Mouse (Mus musculus) spleen, adult 2 months (tissue): Measurements from ENCODE around the gene Ldhal6b.

Source experiments
- CTCF ChIP-seq: fragments of 200-500 bp; IDR thresholded peaks from 2 replicates; pipeline ENCODE4 v1.5.1; 2011; ENCODE audit warnings: mild to moderate bottlenecking, inconsistent platforms; ENCODE audit not compliant: insufficient read depth, insufficient read length, insufficient replicate concordance; ENCODE audit errors: extremely low read depth
- POLR2A ChIP-seq: fragments of 200-500 bp; IDR thresholded peaks from 2 replicates; pipeline ENCODE4 v1.6.1; 2011; ENCODE audit warnings: low read depth, low read length, inconsistent platforms

DNA sequence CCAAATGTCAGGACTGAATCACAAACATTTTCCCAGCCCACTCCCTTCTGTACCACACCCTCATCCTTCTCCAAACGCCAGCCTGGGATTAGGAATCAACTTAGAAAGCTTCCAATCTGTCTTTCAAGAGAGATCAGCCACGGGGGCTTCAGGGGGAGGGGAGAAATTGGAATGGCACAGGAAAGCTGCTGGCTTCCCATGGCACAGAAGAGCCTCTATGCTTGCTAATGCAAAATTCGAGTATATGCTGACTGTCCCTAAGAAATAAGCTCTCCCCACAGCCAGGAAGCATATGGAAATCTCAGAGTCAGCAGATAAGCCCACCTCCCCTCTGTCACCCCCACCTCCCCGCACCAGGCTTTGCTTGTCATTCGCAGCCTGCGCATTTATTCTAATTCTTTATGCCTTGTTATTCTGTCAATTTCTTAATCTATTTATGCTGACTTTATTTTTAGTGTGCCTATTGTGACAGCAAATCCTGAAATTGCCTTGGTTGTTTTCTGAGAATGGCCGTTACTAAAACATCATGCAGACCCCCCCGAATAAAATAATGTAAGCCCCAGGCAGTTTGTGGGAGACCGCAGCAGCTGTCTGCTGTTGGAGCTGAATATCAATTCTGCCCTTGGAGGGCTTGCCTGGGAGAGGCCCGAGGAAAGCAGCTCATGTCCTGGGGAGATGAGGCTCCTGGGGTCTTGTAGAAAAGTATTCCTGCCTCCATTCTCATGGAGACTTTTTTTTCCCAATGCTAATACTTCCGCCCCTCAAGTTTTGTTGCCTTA lies 41.2 kb downstream of the Ldhal6b start:
- TF ChIP-seq CTCF (no peak), POLR2A (no peak)
